Mouse (Mus musculus): Measurements from ENCODE around the gene Awat2.
"Not testable (repeated sequence)": the region's sequence is repeated elsewhere in the genome, so short reads cannot be mapped to it uniquely, and the experiment has no call there.

The Awat2 gene

GRCm38 (mm10) chrX:100442617-100443016 lies at the start of gene Awat2:
Gene Awat2, minus strand, starts transcription at chrX:100442717.
- DNase-seq (ENCODE audit: extremely low read depth, insufficient read length, low spot score): not testable (repeated sequence)

DNA sequence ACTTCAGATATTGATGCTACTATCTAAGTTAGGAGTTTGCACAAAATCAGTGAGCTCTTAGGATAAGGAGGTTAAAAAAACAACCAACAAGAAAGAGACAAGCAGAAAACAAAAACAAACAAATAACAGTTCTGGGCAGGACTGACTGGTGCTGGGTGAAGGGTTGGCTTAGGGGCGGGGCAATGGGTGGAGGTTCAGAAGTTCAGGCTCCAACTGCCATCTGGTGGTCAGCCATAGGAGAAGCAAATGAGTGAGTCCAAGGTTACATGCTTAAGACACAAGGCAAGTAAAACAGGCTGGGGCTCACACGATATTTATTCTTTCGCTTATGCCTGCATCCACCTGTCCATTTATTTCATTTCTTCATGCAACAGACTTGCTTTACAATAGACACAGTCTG lies 37.8 kb upstream of the Awat2 start:
- DNase-seq (ENCODE audit: extremely low read depth, insufficient read length, low spot score): peak; percentile 43

DNA sequence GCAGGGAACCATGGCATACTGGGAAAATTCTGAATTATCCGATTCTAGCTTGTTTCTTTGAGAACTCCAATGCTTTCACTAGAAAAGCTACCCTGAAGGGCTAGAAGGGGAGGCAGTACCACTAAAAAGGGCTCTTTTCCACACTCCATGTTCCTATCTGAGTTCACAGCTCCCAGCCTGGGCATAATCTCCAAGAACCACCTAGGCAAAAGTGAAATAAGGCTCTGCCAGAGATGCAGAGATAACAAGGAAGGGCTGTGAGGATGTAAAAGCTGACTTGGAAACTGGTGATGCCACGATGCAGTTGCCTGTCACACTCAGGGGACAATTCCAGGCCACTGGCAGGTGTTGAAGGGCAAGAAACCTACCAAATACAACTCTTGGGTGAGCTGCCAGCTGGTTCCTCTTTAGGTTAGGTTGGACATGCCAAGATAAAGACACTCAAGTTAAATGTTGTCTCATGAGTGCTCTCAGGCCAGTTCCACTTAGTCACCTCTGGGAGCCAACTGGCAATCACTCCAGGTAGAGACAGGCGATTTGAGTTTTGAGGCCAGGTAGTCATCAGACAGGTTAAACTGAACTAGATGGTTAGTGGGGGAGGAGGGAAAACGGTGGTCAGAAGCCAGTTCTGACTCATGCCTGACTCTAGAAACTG lies 33.2 kb upstream of the Awat2 start:
- no peak for DNase-seq (ENCODE audit: extremely low read depth, insufficient read length, low spot score)

GRCm38 (mm10) chrX:100471491-100471890 lies 29.0 kb upstream of the Awat2 start:
- no peak for DNase-seq (ENCODE audit: extremely low read depth, insufficient read length, low spot score)

GRCm38 (mm10) chrX:100470126-100470525 lies 27.6 kb upstream of the Awat2 start:
- DNase-seq (ENCODE audit: extremely low read depth, insufficient read length, low spot score): no peak

DNA sequence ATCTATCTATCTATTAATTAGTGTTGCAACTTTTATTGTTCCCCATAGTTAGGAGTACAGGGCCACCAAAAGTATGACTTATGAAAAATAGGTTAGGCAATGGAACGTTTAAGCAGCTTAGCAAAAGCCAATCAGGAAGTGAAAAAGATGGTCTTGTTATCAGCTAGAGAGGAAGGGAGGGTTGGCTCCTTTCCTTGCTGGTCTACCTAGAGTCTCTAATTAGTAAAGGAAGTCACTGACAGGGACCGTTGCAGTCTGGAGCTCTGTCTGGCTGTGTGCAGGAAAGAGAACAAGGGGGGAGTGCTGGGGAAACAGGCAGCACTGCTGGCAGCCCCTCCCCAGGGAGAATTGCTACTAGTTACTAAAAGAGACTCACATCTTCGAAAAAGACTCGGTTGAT lies 25.5 kb upstream of the Awat2 start:
- no peak for DNase-seq (ENCODE audit: extremely low read depth, insufficient read length, low spot score)

- DNase-seq (ENCODE audit: extremely low read depth, insufficient read length, low spot score): no peak
These were observed 1.0 kb upstream of the Awat2 start for GRCm38 (mm10) chrX:100443532-100443931.

DNA sequence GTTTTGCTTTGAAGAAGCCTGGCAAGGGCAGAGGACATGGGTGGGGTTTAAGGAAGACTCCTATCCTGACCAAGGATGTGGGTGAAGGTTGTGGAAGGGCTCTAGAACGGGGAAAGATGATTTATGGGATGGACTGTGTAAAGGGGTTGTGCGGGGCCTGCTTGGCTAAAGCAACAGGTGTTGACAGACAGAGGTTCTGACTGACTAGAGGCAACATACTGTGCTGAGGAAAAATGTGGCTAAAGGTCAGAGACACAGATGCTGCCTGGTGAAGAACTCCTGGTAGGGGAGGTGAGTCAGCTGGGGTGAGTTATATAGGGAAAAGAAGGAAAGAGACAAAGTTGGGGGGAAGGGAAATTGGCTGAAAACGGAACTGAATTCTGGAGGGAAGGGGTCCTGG lies 10.2 kb downstream of the Awat2 start:
- no peak for DNase-seq (ENCODE audit: extremely low read depth, insufficient read length, low spot score)

- DNase-seq (ENCODE audit: extremely low read depth, insufficient read length, low spot score): no peak
These were observed 13.8 kb downstream of the Awat2 start, which contains the start of gene Otud6a for GRCm38 (mm10) chrX:100428693-100429092. Gene Otud6a, plus strand, starts transcription at chrX:100429013.

- no peak for DNase-seq (ENCODE audit: extremely low read depth, insufficient read length, low spot score)
These were observed 33.3 kb downstream of the Awat2 start for GRCm38 (mm10) chrX:100409245-100409644.

DNA sequence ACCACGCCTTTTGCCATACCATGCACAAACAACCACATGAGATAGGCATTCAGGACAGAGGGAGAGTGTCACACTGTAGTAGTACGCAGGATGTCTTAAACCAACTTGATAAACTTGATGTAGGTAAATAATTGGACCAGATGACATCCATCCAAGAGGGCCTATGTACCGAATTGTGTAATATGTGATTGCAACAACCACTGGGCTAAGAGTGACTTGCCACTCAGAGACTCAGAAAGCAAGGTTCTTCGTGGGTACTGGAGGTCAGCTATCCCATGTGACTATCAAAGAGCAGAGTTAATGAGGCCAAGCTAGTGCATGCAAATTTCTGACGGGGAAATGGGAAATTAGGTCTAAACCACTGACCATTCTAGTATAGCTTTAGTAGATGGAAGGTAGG lies 40.9 kb downstream of the Awat2 start:
- DNase-seq (ENCODE audit: extremely low read depth, insufficient read length, low spot score): no peak

DNA sequence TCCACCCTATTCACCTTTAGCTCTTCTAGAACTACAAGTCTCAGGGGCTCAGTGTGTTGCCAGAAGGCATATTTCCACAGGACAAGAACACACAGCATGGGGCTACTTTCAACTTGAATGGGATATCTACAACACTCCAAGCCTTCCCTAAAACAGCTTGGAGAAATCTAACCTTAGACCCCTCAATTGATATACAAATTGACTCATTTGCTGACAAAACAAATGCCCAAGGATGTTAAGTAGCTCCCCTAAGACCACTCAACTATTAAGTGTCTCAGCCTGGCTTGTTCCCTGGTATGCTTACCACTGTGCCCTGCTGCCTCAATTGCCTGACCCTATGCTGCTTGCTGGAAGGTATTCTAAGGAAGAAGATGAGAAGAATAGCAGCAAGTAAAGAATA lies 41.6 kb downstream of the Awat2 start:
- DNase-seq (ENCODE audit: extremely low read depth, insufficient read length, low spot score): no peak

- no peak for DNase-seq (ENCODE audit: extremely low read depth, insufficient read length, low spot score)
These were observed 47.5 kb downstream of the Awat2 start for GRCm38 (mm10) chrX:100395026-100395425.

DNA sequence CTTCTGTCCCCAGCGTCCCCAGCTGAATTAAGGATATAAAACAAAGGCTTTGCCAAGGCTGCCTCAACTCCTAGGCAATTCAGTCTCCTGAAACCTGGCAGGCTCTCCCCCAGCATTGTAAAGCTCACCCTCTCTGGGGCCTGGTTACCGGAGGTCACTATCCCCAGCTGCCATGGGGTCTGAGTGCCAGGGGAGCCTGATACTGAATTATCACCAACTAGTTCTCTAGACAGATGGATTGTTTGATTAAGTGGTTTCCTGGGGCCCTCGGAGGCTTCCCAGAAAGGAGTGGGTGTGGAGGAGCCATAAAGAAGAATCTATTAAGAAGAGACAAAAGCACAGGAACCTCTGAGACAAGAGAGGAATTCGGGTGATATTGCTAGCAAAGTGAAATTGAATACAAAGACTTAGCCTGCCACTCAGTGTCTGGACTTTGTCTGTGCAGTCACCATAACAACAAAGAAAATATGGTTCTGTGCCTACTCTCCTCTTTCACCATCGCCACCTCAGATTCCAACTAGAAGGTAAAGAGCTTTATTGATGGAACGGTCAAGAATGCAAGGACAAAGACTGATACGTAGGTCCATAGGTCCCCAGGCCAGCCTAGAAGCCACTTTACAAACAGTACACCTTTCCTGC lies 48.2 kb downstream of the Awat2 start:
- DNase-seq (ENCODE audit: extremely low read depth, insufficient read length, low spot score): no peak

DNA sequence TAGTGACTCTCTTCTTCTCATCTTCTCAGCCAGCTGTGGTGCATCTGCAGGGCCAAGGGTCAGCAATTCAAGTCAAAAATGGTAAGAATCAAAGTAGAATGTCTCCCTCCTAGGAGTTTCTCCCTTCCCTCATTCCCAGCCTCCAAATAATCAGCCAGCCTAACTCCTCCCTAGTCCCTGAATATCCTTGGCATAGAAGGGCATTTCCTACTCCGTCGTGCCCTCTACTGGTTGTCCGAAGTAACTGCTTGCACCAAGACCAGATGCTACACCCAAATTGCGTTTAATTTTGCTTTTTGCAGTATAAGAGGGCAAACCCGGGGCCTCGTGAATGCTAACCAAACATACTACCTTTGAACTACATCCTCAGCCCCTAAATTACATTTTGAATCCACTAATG lies 50.2 kb downstream of the Awat2 start:
- no peak for DNase-seq (ENCODE audit: extremely low read depth, insufficient read length, low spot score)

DNA sequence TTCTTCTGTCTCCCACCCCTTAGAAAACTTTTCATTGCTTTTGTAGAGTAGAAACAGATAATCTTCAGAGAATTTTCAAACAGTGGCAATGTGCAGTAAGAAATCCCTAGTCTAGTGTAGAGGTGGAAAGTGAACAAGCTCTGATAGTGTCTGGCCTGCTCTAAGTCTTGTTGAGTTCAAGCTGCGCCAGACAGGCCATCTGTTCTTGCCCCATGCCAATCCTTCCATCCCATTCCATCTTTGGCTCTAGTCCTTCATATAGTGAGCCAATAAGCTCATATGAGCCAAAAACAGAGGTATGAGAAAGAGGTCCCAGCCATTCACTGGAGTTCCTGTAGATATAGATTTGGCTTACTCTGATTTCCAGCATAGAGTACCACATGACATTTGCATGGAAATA lies 52.6 kb downstream of the Awat2 start:
- DNase-seq (ENCODE audit: extremely low read depth, insufficient read length, low spot score): no peak

GRCm38 (mm10) chrX:100356974-100357373 lies 85.5 kb downstream of the Awat2 start:
- no peak for DNase-seq (ENCODE audit: extremely low read depth, insufficient read length, low spot score)

All from 3134 (cell line).